Mouse (Mus musculus) liver, embryonic 14.5 days (tissue): ENCODE data around the gene Zfp710.
"Not testable (repeated sequence)": the region's sequence is repeated elsewhere in the genome, so short reads cannot be mapped to it uniquely, and the experiment has no call there.

Experiments used
- CTCF ChIP-seq: IDR thresholded peaks from 2 replicates; pipeline ENCODE4 v1.5.1; 2016; ENCODE audit warnings: antibody characterized with exemption, low read depth, control low read depth
- EP300 ChIP-seq: IDR thresholded peaks from 2 replicates; pipeline ENCODE4 v1.6.1; 2016; ENCODE audit warnings: antibody characterized with exemption, low read depth

DNA sequence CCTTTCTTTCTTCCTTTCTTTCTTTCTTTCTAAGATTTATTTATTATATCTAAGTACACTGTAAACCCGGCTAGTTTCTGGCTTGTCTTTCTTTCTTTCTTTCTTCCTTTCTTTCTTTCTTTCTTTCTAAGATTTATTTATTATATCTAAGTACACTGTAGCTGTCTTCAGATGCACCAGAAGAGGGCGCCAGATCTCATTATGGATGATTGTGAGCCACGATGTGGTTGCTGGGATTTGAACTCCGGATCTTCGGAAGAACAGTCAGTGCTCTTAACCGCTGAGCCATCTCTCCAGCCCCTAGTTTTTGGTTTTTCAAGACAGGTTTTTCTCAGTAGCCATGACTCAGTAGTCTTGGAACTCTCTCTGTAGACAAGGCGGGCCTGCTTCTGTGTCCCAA lies 106.7 kb downstream of the Zfp710 start:
- TF ChIP-seq CTCF: peak; percentile 59
- not testable (repeated sequence) for TF ChIP-seq EP300
